Mouse (Mus musculus): ENCODE measurements around the gene Syn2.

GRCm38 (mm10) chr6:115278086-115278485 is 143.4 kb downstream of the Syn2 start:
- no peak for TF ChIP-seq POLR2A (IDR thresholded peaks at IDR 0.05; ENCODE audit: insufficient read depth, low read depth, low read length)
- TF ChIP-seq CTCF (IDR thresholded peaks at IDR 0.05): no peak
- no peak for TF ChIP-seq EP300 (IDR thresholded peaks at IDR 0.05; ENCODE audit: insufficient read depth, low read depth, low read length)
